Mouse (Mus musculus) megakaryocyte, adult 5-6 weeks (primary cell): Measurements from ENCODE around the gene Lrrc8d. TPM values are rescaled to one million over a fixed set of nuclear protein-coding genes. Genes with fewer than 3 reads are reported as not detected.

Source experiments
- ATAC-seq: 2 replicates; pipeline ENCODE4 v1.8.0; 2016; ENCODE audit warnings: mild to moderate bottlenecking, inconsistent platforms; ENCODE audit not compliant: poor library complexity, severe bottlenecking
- total RNA-seq, 2 experiments: library from RNA; stranded (forward) in 1 of 2; stranded (reverse) in 1 of 2; fragments of 153-499, 151-499 nt in 1 of 2; fragments of 221-1000, 200-1000 nt in 1 of 2; gene quantifications; 2 replicates each; pipeline versions ENCODE4 v1.2.3 to v1.2.4; 2015 to 2017

The Lrrc8d gene
- total RNA-seq, 2 experiments from 2014 or later: 38.6 to 88.1 TPM

GRCm38 (mm10) chr5:105761848-105762482 lies 62.2 kb downstream of the Lrrc8d start:
- no peak for ATAC-seq

GRCm38 (mm10) chr5:105764369-105764768 lies 64.6 kb downstream of the Lrrc8d start:
- no peak for ATAC-seq

GRCm38 (mm10) chr5:105765386-105765785 lies 65.6 kb downstream of the Lrrc8d start:
- no peak for ATAC-seq

GRCm38 (mm10) chr5:105776368-105776767 lies 76.6 kb downstream of the Lrrc8d start:
- ATAC-seq: no peak

- ATAC-seq: no peak
Measured at GRCm38 (mm10) chr5:105776978-105777593, 77.3 kb downstream of the Lrrc8d start.

GRCm38 (mm10) chr5:105777645-105778044 lies 77.9 kb downstream of the Lrrc8d start:
- ATAC-seq: no peak

GRCm38 (mm10) chr5:105778189-105778588 lies 78.4 kb downstream of the Lrrc8d start:
- ATAC-seq: no peak

- ATAC-seq: no peak
Measured at GRCm38 (mm10) chr5:105778723-105779122, 79.0 kb downstream of the Lrrc8d start.

GRCm38 (mm10) chr5:105779331-105779730 lies 79.6 kb downstream of the Lrrc8d start:
- peak; percentile 52 for ATAC-seq

GRCm38 (mm10) chr5:105783848-105784247 lies 84.1 kb downstream of the Lrrc8d start:
- ATAC-seq: no peak

GRCm38 (mm10) chr5:105784724-105785123 lies 85.0 kb downstream of the Lrrc8d start:
- no peak for ATAC-seq

- no peak for ATAC-seq
Measured at GRCm38 (mm10) chr5:105787577-105787976, 87.8 kb downstream of the Lrrc8d start.

GRCm38 (mm10) chr5:105789801-105790200 lies 90.0 kb downstream of the Lrrc8d start:
- peak; percentile 65 for ATAC-seq

GRCm38 (mm10) chr5:105792331-105792801 lies 92.6 kb downstream of the Lrrc8d start:
- ATAC-seq: no peak

- ATAC-seq: no peak
Measured at GRCm38 (mm10) chr5:105792853-105793547, 93.2 kb downstream of the Lrrc8d start.

- ATAC-seq: no peak
Measured at GRCm38 (mm10) chr5:105793548-105793940, 93.8 kb downstream of the Lrrc8d start.

- ATAC-seq: peak; percentile 49
Measured at GRCm38 (mm10) chr5:105798421-105798820, 98.7 kb downstream of the Lrrc8d start.

- no peak for ATAC-seq
Measured at GRCm38 (mm10) chr5:105799850-105800635, 100.3 kb downstream of the Lrrc8d start.

- ATAC-seq: no peak
Measured at GRCm38 (mm10) chr5:105801031-105801529, 101.3 kb downstream of the Lrrc8d start.

- no peak for ATAC-seq
Measured at GRCm38 (mm10) chr5:105805955-105806354, 106.2 kb downstream of the Lrrc8d start.

GRCm38 (mm10) chr5:105807461-105807860 lies 107.7 kb downstream of the Lrrc8d start:
- ATAC-seq: peak; percentile 7; the same call in 1 of the 2 replicates
